Mouse (Mus musculus) adrenal gland (tissue): ENCODE results near the gene Rpl7a.

Source experiments
- intact Hi-C: fragments of 180-260 bp; cut with DNase I; formaldehyde crosslinking; loops from one replicate; pipeline ENCODE4 v1.15.1; 2025

Gene Rpl7a

GRCm38 (mm10) chr2:26952866-26953265 lies 42.3 kb downstream of the Rpl7a start:
- intact Hi-C loops: no loop called here

DNA sequence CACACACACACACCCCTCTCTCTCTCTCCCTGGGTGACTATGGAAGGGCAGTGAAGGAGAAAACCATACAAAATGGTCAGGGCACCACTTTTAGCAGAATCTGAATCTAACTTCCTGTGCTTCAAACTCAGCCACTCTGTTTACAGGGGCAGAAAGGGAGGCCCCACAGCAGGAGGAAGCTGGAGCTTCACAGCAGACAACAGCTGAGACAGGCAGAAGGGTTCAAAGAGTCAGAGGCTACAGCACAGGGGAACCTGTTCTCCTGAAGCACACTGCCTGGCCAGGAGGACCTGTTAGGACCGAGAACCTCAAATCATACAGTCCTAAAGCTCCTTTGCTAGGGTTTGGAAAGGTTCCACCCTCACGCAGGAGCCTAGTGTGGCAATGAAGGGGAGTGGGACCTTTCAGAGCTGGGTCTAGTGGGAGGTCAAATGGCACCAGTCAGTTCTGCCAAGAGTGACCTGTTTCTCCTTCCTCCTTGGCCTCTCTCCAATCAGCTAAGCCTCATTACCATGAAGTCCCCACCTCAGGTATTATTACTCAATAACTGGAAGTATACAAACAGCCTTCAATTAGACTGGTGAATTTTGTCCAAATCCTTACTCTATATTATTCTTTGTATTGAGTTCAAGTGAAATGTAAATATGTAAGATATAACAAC lies 44.3 kb downstream of the Rpl7a start:
- intact Hi-C loops: no loop called here

- intact Hi-C loops: no loop called here
These were observed 46.4 kb downstream of the Rpl7a start for GRCm38 (mm10) chr2:26956811-26957487.

GRCm38 (mm10) chr2:26957488-26957859 lies 46.9 kb downstream of the Rpl7a start:
- intact Hi-C loops: no loop called here

DNA sequence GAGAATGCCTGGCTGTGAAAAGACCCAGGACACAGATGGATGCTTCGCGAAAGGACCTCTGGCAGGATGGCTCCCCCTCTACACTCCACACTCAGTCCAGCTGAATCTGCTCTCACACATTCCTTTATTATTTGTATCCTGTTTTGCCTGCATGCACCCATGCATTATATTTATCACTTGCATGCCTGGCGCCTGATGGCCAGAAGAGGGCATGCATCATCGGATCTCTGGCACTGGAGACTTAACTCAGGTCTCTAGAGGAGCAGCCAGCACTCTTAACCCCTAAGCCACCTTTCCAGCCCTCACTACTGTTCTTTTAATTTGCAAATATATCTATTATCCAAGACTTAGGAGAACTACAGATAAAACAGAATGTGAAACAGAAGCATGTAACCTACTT lies 50.2 kb downstream of the Rpl7a start:
- intact Hi-C loops: loop anchor here (5.0 kb wide), 1 partner anchor 53 kb away; no protein-coding TSS in a partner anchor
